Mouse (Mus musculus): ENCODE data around the gene Gm10665. TPM values are rescaled to one million over a fixed set of nuclear protein-coding genes. Genes with fewer than 3 reads are reported as not detected.
"Not testable (repeated sequence)": the region's sequence is repeated elsewhere in the genome, so short reads cannot be mapped to it uniquely, and the experiment has no call there.

Gm10665 gene
- not detected in 2 replicates for polyA plus RNA-seq (2012; rRNA removed)

DNA sequence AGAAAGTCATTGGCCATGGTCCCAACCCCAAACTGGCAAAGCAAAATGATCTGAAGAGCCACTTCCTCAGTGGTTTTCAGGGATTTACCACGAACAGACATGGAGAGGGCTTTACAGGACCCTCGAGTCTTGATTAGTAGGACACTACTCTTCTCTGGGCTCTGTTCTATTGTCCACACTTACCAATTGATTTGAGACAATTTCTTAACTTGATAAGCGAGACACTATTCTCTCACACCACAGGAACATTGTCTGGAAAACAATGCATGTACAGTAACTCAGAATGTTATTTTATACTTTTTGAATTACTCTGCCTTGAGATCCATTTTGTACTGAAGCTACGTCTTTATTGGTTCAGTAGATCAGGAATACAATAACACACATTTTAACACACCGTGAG lies at the start of gene Gm10665:
Gene Gm10665 (minus strand): TSS at position 101 of the 400 bp plus-strand sequence.
- not testable (repeated sequence) for H3K27me3 ChIP-seq (ENCODE audit: control insufficient read depth, insufficient read depth, low read length); H3K4me1 ChIP-seq (ENCODE audit: control insufficient read depth, insufficient read depth, low read length); H3K27ac ChIP-seq (ENCODE audit: control insufficient read depth, insufficient read depth, low read depth, low read length); H3K4me3 ChIP-seq (ENCODE audit: control insufficient read depth, low read depth, low read length); H3K36me3 ChIP-seq (ENCODE audit: control insufficient read depth, insufficient read depth, low read length)

- not testable (repeated sequence) for H3K4me3 ChIP-seq (ENCODE audit: control insufficient read depth, low read depth, low read length); H3K27me3 ChIP-seq (ENCODE audit: control insufficient read depth, insufficient read depth, low read length); H3K4me1 ChIP-seq (ENCODE audit: control insufficient read depth, insufficient read depth, low read length); H3K36me3 ChIP-seq (ENCODE audit: control insufficient read depth, insufficient read depth, low read length); H3K27ac ChIP-seq (ENCODE audit: control insufficient read depth, insufficient read depth, low read depth, low read length)
These were observed 35.7 kb upstream of the Gm10665 start, which contains the start of gene Vmn1r151 for GRCm38 (mm10) chr7:22499578-22499977. Gene Vmn1r151 (minus strand): TSS chr7:22499678.

GRCm38 (mm10) chr7:22438129-22438528 lies 25.7 kb downstream of the Gm10665 start, which contains the start of gene Vmn1r149:
Gene Vmn1r149 (minus strand): TSS chr7:22438229.
- not testable (repeated sequence) for H3K27me3 ChIP-seq (ENCODE audit: control insufficient read depth, insufficient read depth, low read length); H3K27ac ChIP-seq (ENCODE audit: control insufficient read depth, insufficient read depth, low read depth, low read length); H3K4me1 ChIP-seq (ENCODE audit: control insufficient read depth, insufficient read depth, low read length); H3K36me3 ChIP-seq (ENCODE audit: control insufficient read depth, insufficient read depth, low read length); H3K4me3 ChIP-seq (ENCODE audit: control insufficient read depth, low read depth, low read length)

DNA sequence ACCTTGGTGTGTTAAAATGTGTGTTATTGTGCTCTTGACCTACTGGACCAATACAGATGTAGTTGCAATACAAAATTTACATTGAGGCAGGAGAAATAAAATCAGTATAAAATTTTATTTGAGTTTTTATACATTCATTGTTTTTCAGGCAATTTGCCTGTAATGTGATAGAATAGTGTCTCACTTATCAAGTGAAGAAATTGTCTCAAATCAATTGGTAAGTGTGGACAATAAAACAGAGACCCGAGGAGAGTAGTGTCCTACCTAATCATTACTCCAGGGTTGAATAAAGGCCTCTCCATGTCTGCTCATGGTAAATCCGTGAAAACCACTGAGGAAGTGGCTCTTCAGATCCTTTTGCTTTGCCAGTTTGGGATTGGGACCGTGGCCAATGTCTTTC lies 50.6 kb downstream of the Gm10665 start, which contains the start of gene Vmn1r148:
Gene Vmn1r148 (plus strand): TSS at position 301 of the 400 bp plus-strand sequence.
- not testable (repeated sequence) for H3K4me3 ChIP-seq (ENCODE audit: control insufficient read depth, low read depth, low read length); H3K27me3 ChIP-seq (ENCODE audit: control insufficient read depth, insufficient read depth, low read length); H3K4me1 ChIP-seq (ENCODE audit: control insufficient read depth, insufficient read depth, low read length); H3K36me3 ChIP-seq (ENCODE audit: control insufficient read depth, insufficient read depth, low read length); H3K27ac ChIP-seq (ENCODE audit: control insufficient read depth, insufficient read depth, low read depth, low read length)

Other genes starting within 250 kb of the Gm10665 start
- gene Gm8453, start 234.6 kb downstream of the Gm10665 start, polyA plus RNA-seq (2012; rRNA removed) = not detected in 2 replicates
- gene Gm4187, start 134.4 kb downstream of the Gm10665 start, polyA plus RNA-seq (2012; rRNA removed) = not detected in 2 replicates
- gene Gm8660, start 93.0 kb downstream of the Gm10665 start, polyA plus RNA-seq (2012; rRNA removed) = not detected in 2 replicates
- gene Vmn1r148, start 50.5 kb downstream of the Gm10665 start, polyA plus RNA-seq (2012; rRNA removed) = not detected in 2 replicates
- not detected in 2 replicates for gene Vmn1r149, start 25.8 kb downstream of the Gm10665 start, polyA plus RNA-seq (2012; rRNA removed)
- not detected in 2 replicates for gene Vmn1r151, start 35.6 kb upstream of the Gm10665 start, polyA plus RNA-seq (2012; rRNA removed)
- not detected in 2 replicates for gene Vmn1r152, start 58.9 kb upstream of the Gm10665 start, polyA plus RNA-seq (2012; rRNA removed)
- not detected in 2 replicates for gene Gm8677, start 70.8 kb upstream of the Gm10665 start, polyA plus RNA-seq (2012; rRNA removed)
- gene Gm4201, start 101.3 kb upstream of the Gm10665 start, polyA plus RNA-seq (2012; rRNA removed) = not detected in 2 replicates
- 0.48 and 0.54 TPM in 2 replicates for gene Gm4565, start 124.1 kb upstream of the Gm10665 start, polyA plus RNA-seq (2012; rRNA removed)
- gene Vmn1r155, start 193.9 kb upstream of the Gm10665 start, polyA plus RNA-seq (2012; rRNA removed) = not detected in 2 replicates
- gene Gm8693, start 228.2 kb upstream of the Gm10665 start, polyA plus RNA-seq (2012; rRNA removed) = not detected in 2 replicates

Data from testis, adult 2 months (tissue).